Mouse (Mus musculus): Measurements from ENCODE around the gene Clint1. TPM values are rescaled to one million over a fixed set of nuclear protein-coding genes. Genes with fewer than 3 reads are reported as not detected.
A peak's percentile ranks its signal among the peaks of the same experiment; 100 is the strongest.

Gene Clint1
- polyA plus RNA-seq (2015; fragmentation: Nextera tagmentation; extraction: Ambion mirVana), result 104 and 106 TPM in 2 replicates

DNA sequence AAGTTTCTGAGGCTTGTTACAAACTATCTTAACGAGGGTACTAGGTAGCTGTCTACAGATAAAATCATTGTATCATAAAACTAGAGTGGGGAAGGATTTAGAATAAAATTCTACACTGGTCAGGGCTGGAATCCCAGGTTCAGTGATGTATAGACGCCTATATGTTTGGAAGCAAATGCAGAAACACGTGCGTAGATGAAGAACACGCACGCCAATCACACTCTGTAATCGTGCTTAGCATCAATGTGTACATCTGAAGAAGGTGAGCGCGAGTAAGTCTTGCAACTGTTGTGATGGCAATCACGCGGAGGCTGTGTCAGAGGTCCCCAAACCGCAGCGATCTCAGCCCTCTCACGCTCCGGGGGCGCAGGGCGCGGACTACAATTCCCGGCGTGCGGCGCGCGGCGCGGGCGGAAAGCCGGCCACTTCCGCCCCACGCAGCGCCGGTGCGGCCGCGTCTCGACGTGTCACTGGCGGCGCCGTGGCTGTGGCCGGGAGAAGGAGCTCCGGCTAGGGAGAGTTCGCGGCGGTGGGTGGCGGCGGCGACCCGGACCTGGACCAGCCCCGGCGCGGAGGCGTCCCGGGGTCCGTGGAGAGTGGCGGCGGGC, at the start of gene Clint1:
Gene Clint1, plus strand, starts transcription at position 536 of the 608 bp plus-strand sequence.
- Histone ChIP-seq H3K9me3 (ENCODE audit: low read length) (no peaks in the 10 kb centered on the region), H3K4me3 (ENCODE audit: low read length) (peak within 1 kb of the TSS; percentile 96), H3K27ac (ENCODE audit: low read length) (peak within 1 kb of the TSS; percentile 87), H3K4me1 (ENCODE audit: insufficient read depth, low read length) (peaks cover 34% of the 10 kb centered on the region), H3K9ac (replicated peaks; ENCODE audit: low read length) (peak within 1 kb of the TSS; percentile 95), H3K27me3 (ENCODE audit: insufficient read depth, low read length) (no peaks in the 10 kb centered on the region), H3K4me2 (replicated peaks; ENCODE audit: low read depth, low read length) (peak within 1 kb of the TSS; percentile 75), H3K36me3 (ENCODE audit: insufficient read depth, low read length) (0 out of 2 replicates have a peak, but pooled peaks cover 4% of the 10 kb centered on the region)
- WGBS, result under 1% methylated on average over 39 of the region's 57 CpGs
- ATAC-seq (ENCODE audit: low FRiP score, low TSS enrichment), result peak; percentile 92

DNA sequence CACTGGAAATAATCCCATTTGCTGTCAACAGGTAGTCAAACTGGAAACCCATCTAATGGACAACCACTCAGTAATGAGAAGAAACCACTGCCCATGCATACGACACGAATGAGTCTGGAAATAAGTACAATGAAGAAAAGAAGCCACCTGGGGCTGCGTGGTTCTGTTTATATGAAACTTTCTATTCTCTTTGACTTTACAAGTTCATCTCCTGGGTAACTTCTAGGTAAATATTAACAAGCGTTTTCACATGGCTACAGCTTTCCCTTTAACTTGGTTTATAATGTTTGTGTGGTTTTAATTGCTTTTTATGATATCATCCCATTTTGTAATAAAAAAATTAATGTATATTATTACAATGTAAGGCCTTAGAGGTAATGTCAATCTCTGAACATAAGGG, 47.8 kb upstream of the Clint1 start:
- 0 out of 2 replicates have a peak overlapping the region, but pooled peaks have one; percentile 44 for H3K27ac ChIP-seq (ENCODE audit: low read length)
- 71% methylated on average over 4 of the region's 4 CpGs for WGBS

DNA sequence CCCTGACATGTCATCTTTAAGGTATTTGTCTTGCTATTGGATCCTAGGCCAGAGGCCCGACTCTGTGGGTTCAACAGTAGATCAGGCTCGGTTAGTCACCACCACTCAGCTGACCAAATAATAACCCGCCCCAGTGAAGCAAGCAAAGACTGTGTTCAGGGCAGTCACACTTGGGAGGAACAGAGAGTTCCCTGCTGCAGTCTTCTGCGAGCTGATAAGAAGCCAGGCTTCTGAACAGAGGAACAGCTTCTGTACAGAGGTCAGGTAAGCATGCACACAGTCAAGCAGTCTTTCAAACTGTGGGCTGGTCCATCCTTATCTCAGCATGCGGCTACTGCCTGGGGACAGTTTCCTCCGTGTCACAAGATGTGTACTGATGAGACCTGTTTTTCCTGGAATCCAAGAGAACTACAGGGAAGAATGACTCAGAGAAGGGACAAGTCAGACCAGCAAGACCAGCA, 46.5 kb upstream of the Clint1 start:
- Histone ChIP-seq H3K27ac (ENCODE audit: low read length) (peak overlapping the region; percentile 84), H3K4me3 (ENCODE audit: low read length) (no peak overlapping the region), H3K9me3 (ENCODE audit: low read length) (no peaks in the 10 kb centered on the region), H3K36me3 (ENCODE audit: insufficient read depth, low read length) (no peaks in the 10 kb centered on the region), H3K4me2 (replicated peaks; ENCODE audit: low read depth, low read length) (no peak overlapping the region), H3K27me3 (ENCODE audit: insufficient read depth, low read length) (no peaks in the 10 kb centered on the region), H3K9ac (replicated peaks; ENCODE audit: low read length) (no peak overlapping the region), H3K4me1 (ENCODE audit: insufficient read depth, low read length) (peaks cover 32% of the 10 kb centered on the region)
- WGBS, result 50% methylated on average over 6 of the region's 6 CpGs
- ATAC-seq (ENCODE audit: low FRiP score, low TSS enrichment), result peak; percentile 76

More for the DNA sequence above, 47.8 kb upstream of the Clint1 start:
- H3K27me3 ChIP-seq (ENCODE audit: insufficient read depth, low read length), result no peaks in the 10 kb centered on the region
- H3K36me3 ChIP-seq (ENCODE audit: insufficient read depth, low read length), result no peaks in the 10 kb centered on the region
- H3K9me3 ChIP-seq (ENCODE audit: low read length), result no peaks in the 10 kb centered on the region
- no peak overlapping the region for H3K9ac ChIP-seq (replicated peaks; ENCODE audit: low read length)
- no peak overlapping the region for H3K4me3 ChIP-seq (ENCODE audit: low read length)
- no peak overlapping the region for H3K4me2 ChIP-seq (replicated peaks; ENCODE audit: low read depth, low read length)
- peaks cover 31% of the 10 kb centered on the region for H3K4me1 ChIP-seq (ENCODE audit: insufficient read depth, low read length)
- ATAC-seq (ENCODE audit: low FRiP score, low TSS enrichment), result no peak

DNA sequence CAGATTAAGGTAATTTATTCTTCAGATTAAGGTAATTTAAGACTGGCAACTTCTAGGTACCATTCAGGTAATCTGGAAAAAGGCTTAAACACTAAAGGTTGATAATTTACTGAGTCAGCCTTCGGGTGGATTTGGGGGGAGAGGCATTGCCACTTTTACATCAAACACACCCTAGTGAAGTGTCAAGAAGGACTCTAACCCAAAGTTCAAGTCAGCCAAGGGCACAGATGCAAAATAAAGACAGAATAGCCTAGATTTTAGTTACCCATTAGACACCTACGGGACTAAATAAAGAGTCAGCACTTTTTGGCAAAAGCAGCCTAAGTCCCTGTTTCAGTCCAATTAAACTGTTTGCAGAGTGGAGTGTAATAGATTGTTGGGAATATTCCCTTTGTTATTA, 46.0 kb upstream of the Clint1 start:
- peaks cover 36% of the 10 kb centered on the region for H3K4me1 ChIP-seq (ENCODE audit: insufficient read depth, low read length)
- no peaks in the 10 kb centered on the region for H3K27me3 ChIP-seq (ENCODE audit: insufficient read depth, low read length)
- H3K36me3 ChIP-seq (ENCODE audit: insufficient read depth, low read length), result no peaks in the 10 kb centered on the region
- H3K4me2 ChIP-seq (replicated peaks; ENCODE audit: low read depth, low read length), result no peak overlapping the region
- peak overlapping the region; percentile 84 for H3K27ac ChIP-seq (ENCODE audit: low read length)
- ATAC-seq (ENCODE audit: low FRiP score, low TSS enrichment), result 0 out of 2 replicates have a peak, but pooled peaks have one; percentile 50
- 73% methylated on average over 2 of the region's 2 CpGs for WGBS
- no peak overlapping the region for H3K4me3 ChIP-seq (ENCODE audit: low read length)
- no peak overlapping the region for H3K9ac ChIP-seq (replicated peaks; ENCODE audit: low read length)
- H3K9me3 ChIP-seq (ENCODE audit: low read length), result no peaks in the 10 kb centered on the region

- Histone ChIP-seq H3K9ac (replicated peaks; ENCODE audit: low read length) (no peak overlapping the region), H3K27ac (ENCODE audit: low read length) (peak overlapping the region; percentile 84), H3K4me3 (ENCODE audit: low read length) (no peak overlapping the region), H3K4me1 (ENCODE audit: insufficient read depth, low read length) (peaks cover 36% of the 10 kb centered on the region), H3K4me2 (replicated peaks; ENCODE audit: low read depth, low read length) (no peak overlapping the region), H3K9me3 (ENCODE audit: low read length) (no peaks in the 10 kb centered on the region), H3K36me3 (ENCODE audit: insufficient read depth, low read length) (no peaks in the 10 kb centered on the region), H3K27me3 (ENCODE audit: insufficient read depth, low read length) (no peaks in the 10 kb centered on the region)
- peak; percentile 59; the same call in 1 of the 2 replicates for ATAC-seq (ENCODE audit: low FRiP score, low TSS enrichment)
- 49% methylated on average over 2 of the region's 2 CpGs for WGBS
These were observed 45.6 kb upstream of the Clint1 start for GRCm38 (mm10) chr11:45806264-45806663.

GRCm38 (mm10) chr11:45806809-45807208, 45.0 kb upstream of the Clint1 start:
- WGBS, result 74% methylated on average over 3 of the region's 3 CpGs
- H3K9me3 ChIP-seq (ENCODE audit: low read length), result no peaks in the 10 kb centered on the region
- no peak overlapping the region for H3K4me3 ChIP-seq (ENCODE audit: low read length)
- peak overlapping the region; percentile 84 for H3K27ac ChIP-seq (ENCODE audit: low read length)
- no peaks in the 10 kb centered on the region for H3K27me3 ChIP-seq (ENCODE audit: insufficient read depth, low read length)
- no peak overlapping the region for H3K4me2 ChIP-seq (replicated peaks; ENCODE audit: low read depth, low read length)
- peaks cover 36% of the 10 kb centered on the region for H3K4me1 ChIP-seq (ENCODE audit: insufficient read depth, low read length)
- no peaks in the 10 kb centered on the region for H3K36me3 ChIP-seq (ENCODE audit: insufficient read depth, low read length)
- no peak for ATAC-seq (ENCODE audit: low FRiP score, low TSS enrichment)
- H3K9ac ChIP-seq (replicated peaks; ENCODE audit: low read length), result no peak overlapping the region

DNA sequence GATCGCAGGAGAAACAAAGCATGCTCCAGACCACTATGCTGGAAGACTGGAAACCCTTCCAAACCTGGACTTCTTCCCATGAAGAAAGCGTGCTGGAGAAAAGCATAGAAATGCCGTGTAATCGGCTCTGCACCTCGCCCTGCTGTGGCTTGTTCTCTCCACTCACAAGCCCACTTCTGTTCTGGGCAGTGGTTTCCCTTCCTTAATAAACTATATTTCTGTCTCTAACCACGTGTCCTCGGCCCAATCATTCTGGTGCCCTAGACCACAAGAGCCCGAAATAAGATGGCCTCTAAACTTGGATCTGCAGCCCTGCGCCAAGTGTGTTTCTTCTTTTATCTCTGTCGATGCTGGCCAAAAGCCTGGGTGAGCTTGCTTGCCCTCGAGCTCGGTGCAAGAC, 44.0 kb upstream of the Clint1 start:
- Histone ChIP-seq H3K9me3 (ENCODE audit: low read length) (no peaks in the 10 kb centered on the region), H3K4me1 (ENCODE audit: insufficient read depth, low read length) (peaks cover 36% of the 10 kb centered on the region), H3K27me3 (ENCODE audit: insufficient read depth, low read length) (no peaks in the 10 kb centered on the region), H3K9ac (replicated peaks; ENCODE audit: low read length) (no peak overlapping the region), H3K4me2 (replicated peaks; ENCODE audit: low read depth, low read length) (no peak overlapping the region), H3K27ac (ENCODE audit: low read length) (peak overlapping the region; percentile 61; the same call in 1 of the 2 replicates), H3K36me3 (ENCODE audit: insufficient read depth, low read length) (no peaks in the 10 kb centered on the region), H3K4me3 (ENCODE audit: low read length) (no peak overlapping the region)
- ATAC-seq (ENCODE audit: low FRiP score, low TSS enrichment), result no peak
- WGBS, result 81% methylated on average over 12 of the region's 12 CpGs

- Histone ChIP-seq H3K4me1 (ENCODE audit: insufficient read depth, low read length) (peaks cover 36% of the 10 kb centered on the region), H3K4me2 (replicated peaks; ENCODE audit: low read depth, low read length) (no peak overlapping the region), H3K27ac (ENCODE audit: low read length) (no peak overlapping the region), H3K9me3 (ENCODE audit: low read length) (no peaks in the 10 kb centered on the region), H3K36me3 (ENCODE audit: insufficient read depth, low read length) (no peaks in the 10 kb centered on the region), H3K4me3 (ENCODE audit: low read length) (no peak overlapping the region), H3K9ac (replicated peaks; ENCODE audit: low read length) (no peak overlapping the region), H3K27me3 (ENCODE audit: insufficient read depth, low read length) (no peaks in the 10 kb centered on the region)
- ATAC-seq (ENCODE audit: low FRiP score, low TSS enrichment), result no peak
- 34% methylated on average over 5 of the region's 5 CpGs for WGBS
These were observed 42.4 kb upstream of the Clint1 start for GRCm38 (mm10) chr11:45809424-45809823.

DNA sequence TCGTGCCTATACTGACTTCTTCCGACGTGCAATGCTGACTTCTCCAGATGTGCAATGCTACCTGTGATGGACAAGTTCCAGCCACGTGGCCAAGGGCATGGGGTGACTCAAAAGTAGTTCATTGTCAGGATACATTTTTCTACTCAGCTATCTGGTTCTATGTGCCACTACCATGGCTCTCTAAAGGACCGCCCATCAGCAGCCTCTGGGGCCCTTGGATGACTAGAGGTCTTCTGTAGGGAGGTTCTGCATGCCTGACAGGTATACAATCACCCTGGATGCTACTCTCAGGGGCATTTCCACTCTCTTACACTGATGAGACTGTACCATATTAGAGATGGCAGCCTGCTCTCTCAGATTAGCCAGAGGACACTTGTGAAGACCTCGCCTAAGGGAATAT, 41.8 kb upstream of the Clint1 start:
- Histone ChIP-seq H3K4me2 (replicated peaks; ENCODE audit: low read depth, low read length) (no peak overlapping the region), H3K27me3 (ENCODE audit: insufficient read depth, low read length) (no peaks in the 10 kb centered on the region), H3K27ac (ENCODE audit: low read length) (peak overlapping the region; percentile 38), H3K9ac (replicated peaks; ENCODE audit: low read length) (no peak overlapping the region), H3K4me3 (ENCODE audit: low read length) (no peak overlapping the region), H3K9me3 (ENCODE audit: low read length) (no peaks in the 10 kb centered on the region), H3K36me3 (ENCODE audit: insufficient read depth, low read length) (no peaks in the 10 kb centered on the region), H3K4me1 (ENCODE audit: insufficient read depth, low read length) (peaks cover 36% of the 10 kb centered on the region)
- ATAC-seq (ENCODE audit: low FRiP score, low TSS enrichment), result no peak
- WGBS, result 71% methylated on average over 6 of the region's 6 CpGs

GRCm38 (mm10) chr11:45810805-45811204, 41.0 kb upstream of the Clint1 start:
- Histone ChIP-seq H3K9me3 (ENCODE audit: low read length) (no peaks in the 10 kb centered on the region), H3K4me3 (ENCODE audit: low read length) (no peak overlapping the region), H3K4me1 (ENCODE audit: insufficient read depth, low read length) (peaks cover 33% of the 10 kb centered on the region), H3K4me2 (replicated peaks; ENCODE audit: low read depth, low read length) (no peak overlapping the region), H3K27me3 (ENCODE audit: insufficient read depth, low read length) (no peaks in the 10 kb centered on the region), H3K27ac (ENCODE audit: low read length) (peak overlapping the region; percentile 38; the same call in 1 of the 2 replicates), H3K9ac (replicated peaks; ENCODE audit: low read length) (no peak overlapping the region), H3K36me3 (ENCODE audit: insufficient read depth, low read length) (no peaks in the 10 kb centered on the region)
- WGBS, result 85% methylated on average over 8 of the region's 8 CpGs
- ATAC-seq (ENCODE audit: low FRiP score, low TSS enrichment), result no peak

All from kidney, embryonic 16.5 days (tissue).